Comparison of ENCODE assay signal across 8 mouse cellular contexts in genomic region chr9:121877052-121877740, GRCm38 (mm10). TPM values are rescaled to one million over a fixed set of nuclear protein-coding genes. Genes with fewer than 3 reads are reported as not detected.
DNase-seq lines count a peak whose midpoint lies in the region; ATAC-seq and TF ChIP-seq lines count a peak whose summit lies in the region.

No protein-coding gene starts in this region.

- H3K9me3 ChIP-seq in heart, embryonic 11.5 days (replicated peaks; ENCODE audit: control insufficient read depth, low read length): no peaks in the 10 kb centered on the region
- no peaks in the 10 kb centered on the region for H3K9me3 ChIP-seq in ES-Bruce4 (replicated peaks; ENCODE audit: control insufficient read depth, insufficient read depth, low read length, poor library complexity, severe bottlenecking)

- H3K36me3 ChIP-seq in heart, embryonic 11.5 days (ENCODE audit: control insufficient read depth, insufficient read depth, low read length): no peaks in the 10 kb centered on the region
- no peaks in the 10 kb centered on the region for H3K36me3 ChIP-seq in ES-Bruce4 (ENCODE audit: control insufficient read depth, insufficient read depth, low read length, poor library complexity, severe bottlenecking)

- no peak for TF ChIP-seq EP300 in ES-Bruce4 (IDR thresholded peaks at IDR 0.05; ENCODE audit: insufficient read depth, low read depth, low read length)

- H3K9ac ChIP-seq in heart, embryonic 11.5 days (ENCODE audit: low read depth, low read length): no peak overlapping the region
- no peak overlapping the region for H3K9ac ChIP-seq in ES-Bruce4 (ENCODE audit: low read depth, poor library complexity, severe bottlenecking)

- H3K27me3 ChIP-seq in heart, embryonic 11.5 days (ENCODE audit: control insufficient read depth, insufficient read depth, low read length): no peaks in the 10 kb centered on the region
- H3K27me3 ChIP-seq in ES-Bruce4 (ENCODE audit: control insufficient read depth, insufficient read depth, low read length, poor library complexity, severe bottlenecking): no peaks in the 10 kb centered on the region

- 23% methylated on average over 3 of the region's 3 CpGs for WGBS in heart, embryonic 11.5 days (ENCODE audit: insufficient replicate concordance)

- TF ChIP-seq CTCF in ES-Bruce4 (IDR thresholded peaks at IDR 0.05; ENCODE audit: low read depth, low read length): peak; percentile 47

- no peak overlapping the region for H3K4me2 ChIP-seq in heart, embryonic 11.5 days

- no peak for ATAC-seq in heart, embryonic 11.5 days (replicated peaks; ENCODE audit: insufficient number of reproducible peaks, low FRiP score, low TSS enrichment)
- ATAC-seq in megakaryocyte progenitor cell, adult 5-6 weeks (replicated peaks; ENCODE audit: poor library complexity): peak; percentile 44; the same call in 1 of the 2 replicates

- DNase-seq in heart, adult 8-10 months (ENCODE audit: low spot score): peak; percentile 60
- DNase-seq in cerebellum, adult 11-12 months: peak; percentile 51
- peak; percentile 56 to 81 for DNase-seq in frontal cortex, postnatal 36 days (ENCODE audit: low spot score in 2 of 2)
- DNase-seq in layer of hippocampus, adult 9-11 months: peak; percentile 45
- no peak for DNase-seq in ovary, postnatal 10 days (ENCODE audit: low spot score)

- no peak overlapping the region for H3K4me3 ChIP-seq in heart, embryonic 11.5 days (ENCODE audit: low read depth, low read length)
- no peak overlapping the region for H3K4me3 ChIP-seq in ES-Bruce4 (ENCODE audit: low read depth, low read length)

- H3K27ac ChIP-seq in heart, embryonic 11.5 days (ENCODE audit: low read depth, low read length): no peak overlapping the region
- no peak overlapping the region for H3K27ac ChIP-seq in ES-Bruce4 (ENCODE audit: insufficient read depth, low read length)

- no peak for TF ChIP-seq POLR2A in ES-Bruce4 (IDR thresholded peaks at IDR 0.05; ENCODE audit: insufficient read depth, low read length)

- no peaks in the 10 kb centered on the region for H3K4me1 ChIP-seq in heart, embryonic 11.5 days (ENCODE audit: control insufficient read depth, insufficient read depth, low read length)
- H3K4me1 ChIP-seq in ES-Bruce4 (ENCODE audit: control insufficient read depth, insufficient read depth, low read length): no peaks in the 10 kb centered on the region

RNA-seq across cellular contexts. Expression of gene Higd1a, which starts 19.0 kb away (rescaled TPM):
- total RNA-seq in heart, adult 8-10 months (2022): 100 to 1,000 TPM; 186 to 221 (median 198) TPM
- 241 and 243 TPM in 2 replicates for polyA plus RNA-seq in heart, embryonic 11.5 days (2014; fragmentation: Nextera tagmentation; extraction: Ambion mirVana)
- polyA plus RNA-seq in ES-Bruce4 (2011; ENCODE audit: insufficient read depth, insufficient read length, low read depth, missing spikeins): 76.5 and 78.5 TPM in 2 replicates
- total RNA-seq in megakaryocyte progenitor cell, adult 5-6 weeks (2015): 89.9 and 101 TPM in 2 replicates
- 14.1 and 21.7 TPM in 2 replicates for total RNA-seq in megakaryocyte progenitor cell, adult 5-6 weeks (2017)

RNA-seq across cellular contexts. Expression of gene Ackr2, which starts 21.0 kb away (rescaled TPM):
- total RNA-seq in heart, adult 8-10 months (2022): 1 to 10 TPM in 3 of 4 experiments, under 1 TPM in 1; 0.87 to 2.2 (median 1.3) TPM
- polyA plus RNA-seq in heart, embryonic 11.5 days (2014; fragmentation: Nextera tagmentation; extraction: Ambion mirVana): 0.10 TPM in 1 of 2 replicates, not detected in the other
- not detected in 2 replicates for polyA plus RNA-seq in ES-Bruce4 (2011; ENCODE audit: insufficient read depth, insufficient read length, low read depth, missing spikeins)
- total RNA-seq in megakaryocyte progenitor cell, adult 5-6 weeks (2015): not detected in 2 replicates
- not detected in 2 replicates for total RNA-seq in megakaryocyte progenitor cell, adult 5-6 weeks (2017)

RNA-seq across cellular contexts. Expression of gene Ccdc13, which starts 37.9 kb away (rescaled TPM):
- under 1 TPM in 2 of 4 experiments, not detected in 2; 0.12 to 0.27 TPM for total RNA-seq in heart, adult 8-10 months (2022)
- polyA plus RNA-seq in heart, embryonic 11.5 days (2014; fragmentation: Nextera tagmentation; extraction: Ambion mirVana): 0.23 TPM in 1 of 2 replicates, not detected in the other
- 0.68 and 0.85 TPM in 2 replicates for polyA plus RNA-seq in ES-Bruce4 (2011; ENCODE audit: insufficient read depth, insufficient read length, low read depth, missing spikeins)
- 0.42 TPM in 1 of 2 replicates, not detected in the other for total RNA-seq in megakaryocyte progenitor cell, adult 5-6 weeks (2015)
- total RNA-seq in megakaryocyte progenitor cell, adult 5-6 weeks (2017): not detected in 2 replicates

RNA-seq across cellular contexts. Expression of gene Cyp8b1, which starts 38.9 kb away (rescaled TPM):
- not detected for total RNA-seq in heart, adult 8-10 months (2022)
- not detected in 2 replicates for polyA plus RNA-seq in heart, embryonic 11.5 days (2014; fragmentation: Nextera tagmentation; extraction: Ambion mirVana)
- polyA plus RNA-seq in ES-Bruce4 (2011; ENCODE audit: insufficient read depth, insufficient read length, low read depth, missing spikeins): not detected in 2 replicates
- not detected in 2 replicates for total RNA-seq in megakaryocyte progenitor cell, adult 5-6 weeks (2015)
- total RNA-seq in megakaryocyte progenitor cell, adult 5-6 weeks (2017): not detected in 2 replicates
